Mouse (Mus musculus): Measurements from ENCODE around the gene D630045J12Rik. TPM values are rescaled to one million over a fixed set of nuclear protein-coding genes. Genes with fewer than 3 reads are reported as not detected.
A peak's percentile ranks its signal among the peaks of the same experiment; 100 is the strongest.

The D630045J12Rik gene
- polyA plus RNA-seq, 1 experiment from 2014 or later, result 2.4 TPM

- Histone ChIP-seq H3K4me2 (ENCODE audit: low read depth, low read length) (peak within 1 kb of the TSS; percentile 19), H3K9ac (ENCODE audit: low read length) (no peak within 1 kb of the TSS), H3K27me3 (ENCODE audit: control insufficient read depth, insufficient read depth, low read length) (no peaks in the 10 kb centered on the region), H3K9me3 (replicated peaks; ENCODE audit: control insufficient read depth, low read length) (no peaks in the 10 kb centered on the region), H3K27ac (ENCODE audit: low read length) (no peak within 1 kb of the TSS), H3K4me3 (replicated peaks; ENCODE audit: low read length) (no peak within 1 kb of the TSS), H3K36me3 (ENCODE audit: control insufficient read depth, insufficient read depth, low read length) (no peaks in the 10 kb centered on the region), H3K4me1 (ENCODE audit: control insufficient read depth, insufficient read depth, low read length) (no peaks in the 10 kb centered on the region; the same call in 1 of the 2 replicates)
- no peak for ATAC-seq (ENCODE audit: insufficient read depth, low FRiP score)
- WGBS, result 23% methylated on average over 9 of the region's 9 CpGs
These were observed 144.5 kb downstream of the D630045J12Rik start, which contains the start of gene Tmem213 for GRCm38 (mm10) chr6:38109160-38109795. Tmem213 (plus strand) TSS chr6:38109255.

GRCm38 (mm10) chr6:38108449-38108848 is 145.4 kb downstream of the D630045J12Rik start:
- H3K9ac ChIP-seq (ENCODE audit: low read length), result no peak overlapping the region
- no peak overlapping the region for H3K27ac ChIP-seq (ENCODE audit: low read length)
- no peak for ATAC-seq (ENCODE audit: insufficient read depth, low FRiP score)
- no peaks in the 10 kb centered on the region for H3K9me3 ChIP-seq (replicated peaks; ENCODE audit: control insufficient read depth, low read length)
- 91% methylated on average over 5 of the region's 5 CpGs for WGBS
- no peak overlapping the region for H3K4me3 ChIP-seq (replicated peaks; ENCODE audit: low read length)
- H3K4me1 ChIP-seq (ENCODE audit: control insufficient read depth, insufficient read depth, low read length), result no peaks in the 10 kb centered on the region; the same call in 1 of the 2 replicates
- H3K27me3 ChIP-seq (ENCODE audit: control insufficient read depth, insufficient read depth, low read length), result no peaks in the 10 kb centered on the region
- H3K36me3 ChIP-seq (ENCODE audit: control insufficient read depth, insufficient read depth, low read length), result no peaks in the 10 kb centered on the region
- H3K4me2 ChIP-seq (ENCODE audit: low read depth, low read length), result no peak overlapping the region

- Histone ChIP-seq H3K36me3 (ENCODE audit: control insufficient read depth, insufficient read depth, low read length) (no peaks in the 10 kb centered on the region), H3K9me3 (replicated peaks; ENCODE audit: control insufficient read depth, low read length) (no peaks in the 10 kb centered on the region), H3K27me3 (ENCODE audit: control insufficient read depth, insufficient read depth, low read length) (no peaks in the 10 kb centered on the region), H3K4me3 (replicated peaks; ENCODE audit: low read length) (no peak overlapping the region), H3K27ac (ENCODE audit: low read length) (no peak overlapping the region), H3K4me2 (ENCODE audit: low read depth, low read length) (no peak overlapping the region), H3K9ac (ENCODE audit: low read length) (no peak overlapping the region), H3K4me1 (ENCODE audit: control insufficient read depth, insufficient read depth, low read length) (no peaks in the 10 kb centered on the region; the same call in 1 of the 2 replicates)
- 73% methylated on average over 9 of the region's 9 CpGs for WGBS
- no peak for ATAC-seq (ENCODE audit: insufficient read depth, low FRiP score)
These were observed 147.9 kb downstream of the D630045J12Rik start for GRCm38 (mm10) chr6:38105924-38106323.

GRCm38 (mm10) chr6:38103775-38104174 is 150.0 kb downstream of the D630045J12Rik start:
- 50% methylated on average over 6 of the region's 6 CpGs for WGBS
- no peak; the same call in 1 of the 2 replicates for ATAC-seq (ENCODE audit: insufficient read depth, low FRiP score)
- no peaks in the 10 kb centered on the region for H3K27me3 ChIP-seq (ENCODE audit: control insufficient read depth, insufficient read depth, low read length)

GRCm38 (mm10) chr6:38102216-38102795 is 151.5 kb downstream of the D630045J12Rik start:
- H3K27ac ChIP-seq (ENCODE audit: low read length), result no peak overlapping the region
- H3K9ac ChIP-seq (ENCODE audit: low read length), result no peak overlapping the region
- no peaks in the 10 kb centered on the region for H3K9me3 ChIP-seq (replicated peaks; ENCODE audit: control insufficient read depth, low read length)
- 85% methylated on average over 7 of the region's 7 CpGs for WGBS
- H3K4me1 ChIP-seq (ENCODE audit: control insufficient read depth, insufficient read depth, low read length), result no peaks in the 10 kb centered on the region
- H3K36me3 ChIP-seq (ENCODE audit: control insufficient read depth, insufficient read depth, low read length), result no peaks in the 10 kb centered on the region
- H3K4me2 ChIP-seq (ENCODE audit: low read depth, low read length), result no peak overlapping the region
- no peaks in the 10 kb centered on the region for H3K27me3 ChIP-seq (ENCODE audit: control insufficient read depth, insufficient read depth, low read length)
- ATAC-seq (ENCODE audit: insufficient read depth, low FRiP score), result no peak
- H3K4me3 ChIP-seq (replicated peaks; ENCODE audit: low read length), result no peak overlapping the region

More at GRCm38 (mm10) chr6:38103775-38104174, 150.0 kb downstream of the D630045J12Rik start:
- Histone ChIP-seq H3K4me2 (ENCODE audit: low read depth, low read length) (no peak overlapping the region), H3K36me3 (ENCODE audit: control insufficient read depth, insufficient read depth, low read length) (no peaks in the 10 kb centered on the region), H3K4me3 (replicated peaks; ENCODE audit: low read length) (no peak overlapping the region), H3K9me3 (replicated peaks; ENCODE audit: control insufficient read depth, low read length) (no peaks in the 10 kb centered on the region), H3K27ac (ENCODE audit: low read length) (no peak overlapping the region), H3K9ac (ENCODE audit: low read length) (no peak overlapping the region), H3K4me1 (ENCODE audit: control insufficient read depth, insufficient read depth, low read length) (no peaks in the 10 kb centered on the region)

GRCm38 (mm10) chr6:38096961-38097370 is 156.8 kb downstream of the D630045J12Rik start:
- WGBS, result 41% methylated on average over 5 of the region's 5 CpGs
- ATAC-seq (ENCODE audit: insufficient read depth, low FRiP score), result peak; percentile 93

GRCm38 (mm10) chr6:38094701-38095100 is 159.1 kb downstream of the D630045J12Rik start:
- Histone ChIP-seq H3K9ac (ENCODE audit: low read length) (no peak overlapping the region), H3K36me3 (ENCODE audit: control insufficient read depth, insufficient read depth, low read length) (no peaks in the 10 kb centered on the region; the same call in 1 of the 2 replicates), H3K27ac (ENCODE audit: low read length) (no peak overlapping the region), H3K27me3 (ENCODE audit: control insufficient read depth, insufficient read depth, low read length) (no peaks in the 10 kb centered on the region), H3K4me2 (ENCODE audit: low read depth, low read length) (0 out of 2 replicates have a peak overlapping the region, but pooled peaks have one; percentile 19), H3K4me1 (ENCODE audit: control insufficient read depth, insufficient read depth, low read length) (no peaks in the 10 kb centered on the region), H3K4me3 (replicated peaks; ENCODE audit: low read length) (no peak overlapping the region), H3K9me3 (replicated peaks; ENCODE audit: control insufficient read depth, low read length) (no peaks in the 10 kb centered on the region)
- WGBS, result 80% methylated on average over 10 of the region's 10 CpGs
- ATAC-seq (ENCODE audit: insufficient read depth, low FRiP score), result no peak

More at GRCm38 (mm10) chr6:38096961-38097370, 156.8 kb downstream of the D630045J12Rik start:
- H3K36me3 ChIP-seq (ENCODE audit: control insufficient read depth, insufficient read depth, low read length), result no peaks in the 10 kb centered on the region; the same call in 1 of the 2 replicates
- H3K4me2 ChIP-seq (ENCODE audit: low read depth, low read length), result peak overlapping the region; percentile 23; the same call in 1 of the 2 replicates
- H3K4me1 ChIP-seq (ENCODE audit: control insufficient read depth, insufficient read depth, low read length), result no peaks in the 10 kb centered on the region
- H3K27ac ChIP-seq (ENCODE audit: low read length), result peak overlapping the region; percentile 88
- peak overlapping the region; percentile 29 for H3K4me3 ChIP-seq (replicated peaks; ENCODE audit: low read length)
- no peaks in the 10 kb centered on the region for H3K27me3 ChIP-seq (ENCODE audit: control insufficient read depth, insufficient read depth, low read length)
- H3K9me3 ChIP-seq (replicated peaks; ENCODE audit: control insufficient read depth, low read length), result no peaks in the 10 kb centered on the region
- no peak overlapping the region; the same call in 1 of the 2 replicates for H3K9ac ChIP-seq (ENCODE audit: low read length)

GRCm38 (mm10) chr6:38092539-38092938 is 161.3 kb downstream of the D630045J12Rik start:
- no peak overlapping the region for H3K4me3 ChIP-seq (replicated peaks; ENCODE audit: low read length)
- WGBS, result 93% methylated on average over 8 of the region's 8 CpGs
- H3K4me2 ChIP-seq (ENCODE audit: low read depth, low read length), result no peak overlapping the region
- no peak overlapping the region for H3K9ac ChIP-seq (ENCODE audit: low read length)
- no peaks in the 10 kb centered on the region; the same call in 1 of the 2 replicates for H3K36me3 ChIP-seq (ENCODE audit: control insufficient read depth, insufficient read depth, low read length)
- H3K4me1 ChIP-seq (ENCODE audit: control insufficient read depth, insufficient read depth, low read length), result no peaks in the 10 kb centered on the region
- no peaks in the 10 kb centered on the region for H3K27me3 ChIP-seq (ENCODE audit: control insufficient read depth, insufficient read depth, low read length)
- ATAC-seq (ENCODE audit: insufficient read depth, low FRiP score), result no peak
- no peaks in the 10 kb centered on the region for H3K9me3 ChIP-seq (replicated peaks; ENCODE audit: control insufficient read depth, low read length)
- H3K27ac ChIP-seq (ENCODE audit: low read length), result no peak overlapping the region
